Mouse (Mus musculus): Measurements from ENCODE around the gene Lrrc28.

GRCm38 (mm10) chr7:67468180-67468579 is 176.9 kb downstream of the Lrrc28 start:
- no peak for TF ChIP-seq ZC3H11A (IDR thresholded peaks at IDR 0.05; ENCODE audit: low read depth, low read length)
- no peak for TF ChIP-seq POLR2A (IDR thresholded peaks at IDR 0.05; ENCODE audit: control insufficient read depth in 1 of 2, insufficient read depth in 1 of 2, low read depth in 1 of 2, low read length in 2 of 2, poor library complexity in 1 of 2)
- TF ChIP-seq EP300 (IDR thresholded peaks at IDR 0.05; ENCODE audit: low read depth in 1 of 2, low read length in 2 of 2) = no peak
- TF ChIP-seq RAD21 (IDR thresholded peaks at IDR 0.05; ENCODE audit: low read depth, low read length) = no peak
- TF ChIP-seq ZKSCAN1 (IDR thresholded peaks at IDR 0.05; ENCODE audit: low read depth, low read length) = no peak
- TF ChIP-seq RCOR1 (IDR thresholded peaks at IDR 0.05; ENCODE audit: low read depth, low read length) = no peak
- TF ChIP-seq CHD1 (IDR thresholded peaks at IDR 0.05; ENCODE audit: low read depth, low read length) = no peak
- TF ChIP-seq TCF12 (IDR thresholded peaks at IDR 0.05; ENCODE audit: low read depth, low read length) = no peak
- TF ChIP-seq CTCF (IDR thresholded peaks at IDR 0.05 in 2 of 3, conservative IDR thresholded peaks at IDR 0.05 in 1 of 3; ENCODE audit: control insufficient read depth in 1 of 3, insufficient read depth in 1 of 3, low read depth in 2 of 3, low read length in 3 of 3, poor library complexity in 1 of 3, severe bottlenecking in 1 of 3) = no peak
- TF ChIP-seq TBP (IDR thresholded peaks at IDR 0.05; ENCODE audit: low read depth, low read length) = no peak
- TF ChIP-seq MAFK (IDR thresholded peaks at IDR 0.05; ENCODE audit: borderline replicate concordance, low read depth, low read length) = no peak
- no peak for TF ChIP-seq E2F4 (IDR thresholded peaks at IDR 0.05; ENCODE audit: borderline replicate concordance, low read depth, low read length)
